Mouse (Mus musculus) midbrain, embryonic 14.5 days (tissue): ENCODE measurements at regions not wholly inside any gene's neighbourhood (a gene's known extent, or its start where the extent isn't known, plus 50 kb on each side); places are given as distances from the start of the nearest gene placed in this dataset.

Experiments
- ATAC-seq: fragments of 200-750 bp; cut with Nextera tagmentation; 2 replicates; pipeline ENCODE4 v1.8.0; 2017; ENCODE audit warnings: moderate number of reproducible peaks, moderate library complexity; ENCODE audit not compliant: low FRiP score, low TSS enrichment
- DNase-seq: peaks from one replicate; pipeline ENCODE4 v3.0.0-alpha.2; 2015
- H3K27ac ChIP-seq: fragments of 300-500 bp; sonication (generic); replicated peaks from 2 replicates; pipeline ENCODE4 v1.5.1; 2014; ENCODE audit warnings: mild to moderate bottlenecking, low read depth, low read length, moderate library complexity
- H3K27me3 ChIP-seq: fragments of 300-500 bp; sonication (generic); 2 replicates; pipeline ENCODE4 v1.6.1; 2014; ENCODE audit warnings: low read length, control low read depth, mixed read lengths; ENCODE audit not compliant: control insufficient read depth, insufficient read depth
- H3K36me3 ChIP-seq: fragments of 300-500 bp; sonication (generic); 2 replicates; pipeline ENCODE4 v1.6.1; 2014; ENCODE audit warnings: low read length, control low read depth; ENCODE audit not compliant: control insufficient read depth, insufficient read depth
- H3K4me1 ChIP-seq: fragments of 300-500 bp; sonication (generic); 2 replicates; pipeline ENCODE4 v1.6.1; 2014; ENCODE audit warnings: mild to moderate bottlenecking, antibody characterized with exemption, low read length, control low read depth; ENCODE audit not compliant: control insufficient read depth, insufficient read depth
- H3K4me2 ChIP-seq: fragments of 300-500 bp; sonication (generic); 2 replicates; pipeline ENCODE4 v1.6.1; 2014; ENCODE audit warnings: mild to moderate bottlenecking, low read length, moderate library complexity
- H3K4me3 ChIP-seq: fragments of 300-500 bp; sonication (generic); replicated peaks from 2 replicates; pipeline ENCODE4 v1.5.1; 2014; ENCODE audit warnings: low read depth, low read length
- H3K9ac ChIP-seq: fragments of 300-500 bp; sonication (generic); replicated peaks from 2 replicates; pipeline ENCODE4 v1.6.1; 2014; ENCODE audit warnings: mild to moderate bottlenecking, low read length, moderate library complexity
- H3K9me3 ChIP-seq: fragments of 300-500 bp; sonication (generic); 2 replicates; pipeline ENCODE4 v1.6.1; 2016; ENCODE audit warnings: low read length, control low read depth, mixed read lengths; ENCODE audit not compliant: control insufficient read depth
- WGBS: fragments of 180-500 bp; shearing (Covaris S2); extraction: QIAGEN DNeasy Blood & Tissue Kit; methylation state at CpG from one replicate; pipeline ENCODE4 v1.1.7; 2014; 5-methylcytosine and 5-hydroxymethylcytosine counted together

DNA sequence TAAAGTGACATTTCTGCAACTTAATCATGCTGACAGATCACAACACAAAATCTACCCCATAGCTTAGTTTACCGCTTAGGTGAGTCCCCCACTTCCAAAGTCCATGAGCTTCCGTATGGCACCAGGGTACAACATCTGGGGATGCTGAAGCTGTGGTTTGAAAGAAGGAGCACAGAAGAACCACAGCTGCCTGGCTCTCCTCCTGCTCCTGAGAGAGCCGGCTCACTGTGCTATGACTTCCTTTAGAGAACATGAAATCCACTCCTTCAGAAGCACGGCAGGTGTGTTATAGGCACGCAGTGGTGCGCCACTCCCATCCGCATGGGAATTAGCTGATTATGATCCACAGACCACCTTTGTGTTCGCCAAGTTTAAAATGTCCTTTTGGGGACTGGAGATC is 69.7 kb upstream of the Atl2 start:
- no peaks in the 10 kb centered on the region for H3K36me3 ChIP-seq
- ATAC-seq = no peak

DNA sequence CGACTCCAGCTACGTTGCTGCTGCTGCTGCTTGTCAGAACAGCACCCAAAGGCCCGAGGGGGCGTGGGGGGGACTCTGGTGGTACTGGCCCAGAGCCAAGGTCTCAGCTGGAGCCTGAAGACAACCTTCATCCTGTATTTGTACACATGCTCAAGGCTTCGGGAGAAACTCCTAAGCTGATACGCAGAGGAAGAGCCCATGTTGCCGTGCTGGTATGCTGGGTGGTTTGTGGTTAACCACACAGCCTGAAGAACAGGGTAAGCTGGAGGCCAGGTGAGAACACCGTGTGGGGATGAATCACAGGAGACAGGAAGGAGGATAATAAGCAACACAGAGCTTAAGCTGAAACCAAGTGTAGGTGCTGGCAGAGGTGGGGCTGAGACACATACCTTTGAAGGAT is 68.9 kb upstream of the Atl2 start:
- Histone ChIP-seq H3K4me2 (no peak overlapping the region), H3K27me3 (no peaks in the 10 kb centered on the region), H3K4me1 (no peaks in the 10 kb centered on the region), H3K36me3 (no peaks in the 10 kb centered on the region), H3K9me3 (no peaks in the 10 kb centered on the region), H3K4me3 (no peak overlapping the region), H3K27ac (no peak overlapping the region), H3K9ac (no peak overlapping the region)
- WGBS = 83% methylated on average over 8 of the region's 8 CpGs
- no peak for DNase-seq
- ATAC-seq = no peak

More for the DNA sequence above, 69.7 kb upstream of the Atl2 start:
- no peak overlapping the region for H3K9ac ChIP-seq
- 89% methylated on average over 8 of the region's 8 CpGs for WGBS
- no peak overlapping the region for H3K4me2 ChIP-seq
- H3K4me3 ChIP-seq = no peak overlapping the region
- no peaks in the 10 kb centered on the region for H3K9me3 ChIP-seq
- H3K27me3 ChIP-seq = no peaks in the 10 kb centered on the region
- no peaks in the 10 kb centered on the region for H3K4me1 ChIP-seq
- no peak overlapping the region for H3K27ac ChIP-seq
- no peak for DNase-seq

DNA sequence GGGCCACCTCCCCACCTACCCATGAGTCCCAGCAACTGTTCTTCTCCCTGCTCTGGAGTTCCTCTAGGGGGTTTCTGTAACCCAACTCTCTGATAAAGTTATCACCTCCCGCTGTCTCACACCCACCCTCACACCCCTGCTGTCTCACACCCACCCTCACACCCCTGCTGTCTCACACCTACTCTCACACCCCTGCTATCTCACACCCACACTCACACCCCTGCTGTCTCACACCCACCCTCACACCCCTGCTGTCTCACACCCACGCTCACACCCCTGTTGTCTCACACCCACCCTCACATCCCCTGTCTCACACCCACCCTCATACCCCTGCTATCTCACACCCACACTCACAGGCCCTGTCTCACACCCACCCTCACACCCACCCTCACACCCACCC is 67.4 kb upstream of the Atl2 start:
- Histone ChIP-seq H3K4me3 (no peak overlapping the region), H3K4me2 (no peak overlapping the region), H3K36me3 (no peaks in the 10 kb centered on the region), H3K4me1 (no peaks in the 10 kb centered on the region), H3K27me3 (no peaks in the 10 kb centered on the region), H3K9me3 (no peaks in the 10 kb centered on the region), H3K27ac (no peak overlapping the region), H3K9ac (no peak overlapping the region)
- DNase-seq = no peak
- 77% methylated on average over 2 of the region's 2 CpGs for WGBS
- ATAC-seq = no peak

DNA sequence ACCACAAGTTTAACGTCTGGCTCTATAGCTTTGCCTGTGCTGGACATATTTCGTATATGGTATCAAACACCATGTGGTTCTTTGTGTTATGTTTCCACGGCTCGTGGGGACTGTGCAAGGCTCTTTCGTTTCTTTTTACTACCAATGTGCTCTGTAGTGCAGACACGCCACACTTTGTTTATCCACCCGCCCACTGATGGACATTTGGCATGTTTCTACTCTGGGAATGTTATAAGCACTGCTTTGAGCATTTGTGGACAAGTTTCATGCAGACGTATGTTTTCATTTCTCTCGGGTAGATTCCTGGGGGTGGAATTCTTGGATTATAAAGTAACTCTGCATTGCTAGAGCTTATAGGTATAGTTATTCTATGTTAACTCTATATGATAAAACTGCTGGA is 65.5 kb upstream of the Atl2 start:
- ATAC-seq (no peak), DNase-seq (no peak)
- no peaks in the 10 kb centered on the region for H3K36me3 ChIP-seq
- no peak overlapping the region for H3K27ac ChIP-seq
- no peak overlapping the region for H3K4me3 ChIP-seq
- no peaks in the 10 kb centered on the region for H3K27me3 ChIP-seq
- H3K4me2 ChIP-seq = no peak overlapping the region
- H3K9me3 ChIP-seq = no peaks in the 10 kb centered on the region
- 85% methylated on average over 9 of the region's 9 CpGs for WGBS
- no peaks in the 10 kb centered on the region for H3K4me1 ChIP-seq
- H3K9ac ChIP-seq = no peak overlapping the region

DNA sequence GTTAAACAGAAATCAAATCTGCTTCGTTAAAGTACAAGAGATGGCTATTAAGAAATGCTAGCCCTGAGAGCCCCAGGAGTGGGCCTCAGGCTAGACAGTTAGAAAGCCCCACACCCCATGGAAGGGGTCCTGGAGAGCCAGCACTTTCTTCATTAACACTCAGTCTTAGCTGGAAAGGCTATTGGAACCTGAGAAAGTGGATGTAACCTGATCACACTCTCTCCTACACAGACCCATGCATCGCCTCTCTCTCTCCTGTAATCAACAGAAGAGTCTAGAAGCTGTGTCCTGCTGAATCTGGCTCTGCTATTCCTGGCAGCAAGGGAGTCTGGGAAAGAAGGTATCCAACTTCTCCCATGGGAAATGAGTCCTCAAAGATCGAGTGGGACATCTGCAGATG is 64.8 kb upstream of the Atl2 start:
- WGBS = 61% methylated on average over 3 of the region's 3 CpGs
- DNase-seq (no peak), ATAC-seq (no peak)
- H3K4me3 ChIP-seq = no peak overlapping the region
- no peaks in the 10 kb centered on the region for H3K36me3 ChIP-seq
- no peak overlapping the region for H3K4me2 ChIP-seq
- no peaks in the 10 kb centered on the region for H3K9me3 ChIP-seq
- no peak overlapping the region for H3K27ac ChIP-seq
- H3K27me3 ChIP-seq = no peaks in the 10 kb centered on the region
- no peak overlapping the region for H3K9ac ChIP-seq
- H3K4me1 ChIP-seq = no peaks in the 10 kb centered on the region

DNA sequence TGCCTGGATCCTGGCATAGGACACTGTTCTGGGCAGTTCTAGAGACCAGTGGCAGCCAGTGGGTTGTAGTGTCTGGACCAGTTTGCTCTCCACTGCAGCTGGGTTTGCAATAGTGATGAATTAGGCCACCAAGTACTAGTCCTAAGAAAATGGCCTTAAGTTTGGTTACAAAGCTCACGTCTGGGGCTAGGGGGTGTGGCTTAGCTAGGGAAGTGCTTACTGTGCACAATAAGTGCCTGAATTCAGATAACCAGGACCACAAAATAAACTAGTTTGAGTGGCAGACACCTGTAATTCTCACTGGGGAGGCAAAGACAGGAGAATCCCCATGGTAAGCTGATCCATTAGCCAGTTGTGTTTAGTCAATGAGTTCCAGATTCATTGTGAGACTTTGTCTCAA is 59.3 kb upstream of the Atl2 start:
- Histone ChIP-seq H3K36me3 (no peaks in the 10 kb centered on the region), H3K9ac (no peak overlapping the region), H3K4me1 (no peaks in the 10 kb centered on the region), H3K27ac (no peak overlapping the region), H3K4me2 (no peak overlapping the region), H3K9me3 (no peaks in the 10 kb centered on the region), H3K4me3 (no peak overlapping the region), H3K27me3 (no peaks in the 10 kb centered on the region)
- WGBS = 67% methylated on average over 1 of the region's 1 CpGs
- ATAC-seq (no peak), DNase-seq (no peak)

DNA sequence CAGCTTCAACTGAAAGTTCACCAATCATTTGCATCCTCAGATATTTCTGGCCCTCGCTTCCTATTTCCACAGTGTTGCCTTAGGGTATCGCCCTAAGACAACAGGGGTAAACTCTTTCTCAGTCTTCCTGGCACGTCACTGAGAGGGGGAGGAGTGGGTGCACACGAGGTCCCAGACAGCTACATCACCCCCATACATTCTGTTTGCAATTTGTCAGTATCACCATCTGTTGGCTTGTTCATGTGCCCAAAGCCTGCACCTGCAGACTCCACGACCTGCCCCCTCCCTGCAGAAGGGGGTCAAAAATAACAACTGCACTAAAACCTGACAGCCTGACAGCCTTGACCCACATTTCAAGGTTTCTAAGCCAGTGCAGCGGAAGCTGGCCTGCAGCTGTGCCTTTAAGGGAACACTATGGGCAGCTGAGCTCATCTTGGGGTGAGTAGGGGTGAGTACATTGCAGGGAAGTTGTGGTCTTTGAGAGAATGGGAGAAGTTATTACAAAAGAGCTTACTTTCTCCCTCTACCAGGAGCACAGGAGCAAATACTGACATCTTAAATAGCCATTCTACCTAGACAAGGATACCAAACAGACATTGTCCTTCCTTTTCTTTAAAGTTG is 58.8 kb upstream of the Atl2 start:
- no peak overlapping the region for H3K4me2 ChIP-seq
- no peak overlapping the region for H3K9ac ChIP-seq
- no peaks in the 10 kb centered on the region for H3K36me3 ChIP-seq
- DNase-seq (no peak), ATAC-seq (no peak)
- 74% methylated on average over 6 of the region's 6 CpGs for WGBS
- H3K4me3 ChIP-seq = no peak overlapping the region
- H3K4me1 ChIP-seq = no peaks in the 10 kb centered on the region
- no peak overlapping the region for H3K27ac ChIP-seq
- H3K27me3 ChIP-seq = no peaks in the 10 kb centered on the region
- no peaks in the 10 kb centered on the region for H3K9me3 ChIP-seq

DNA sequence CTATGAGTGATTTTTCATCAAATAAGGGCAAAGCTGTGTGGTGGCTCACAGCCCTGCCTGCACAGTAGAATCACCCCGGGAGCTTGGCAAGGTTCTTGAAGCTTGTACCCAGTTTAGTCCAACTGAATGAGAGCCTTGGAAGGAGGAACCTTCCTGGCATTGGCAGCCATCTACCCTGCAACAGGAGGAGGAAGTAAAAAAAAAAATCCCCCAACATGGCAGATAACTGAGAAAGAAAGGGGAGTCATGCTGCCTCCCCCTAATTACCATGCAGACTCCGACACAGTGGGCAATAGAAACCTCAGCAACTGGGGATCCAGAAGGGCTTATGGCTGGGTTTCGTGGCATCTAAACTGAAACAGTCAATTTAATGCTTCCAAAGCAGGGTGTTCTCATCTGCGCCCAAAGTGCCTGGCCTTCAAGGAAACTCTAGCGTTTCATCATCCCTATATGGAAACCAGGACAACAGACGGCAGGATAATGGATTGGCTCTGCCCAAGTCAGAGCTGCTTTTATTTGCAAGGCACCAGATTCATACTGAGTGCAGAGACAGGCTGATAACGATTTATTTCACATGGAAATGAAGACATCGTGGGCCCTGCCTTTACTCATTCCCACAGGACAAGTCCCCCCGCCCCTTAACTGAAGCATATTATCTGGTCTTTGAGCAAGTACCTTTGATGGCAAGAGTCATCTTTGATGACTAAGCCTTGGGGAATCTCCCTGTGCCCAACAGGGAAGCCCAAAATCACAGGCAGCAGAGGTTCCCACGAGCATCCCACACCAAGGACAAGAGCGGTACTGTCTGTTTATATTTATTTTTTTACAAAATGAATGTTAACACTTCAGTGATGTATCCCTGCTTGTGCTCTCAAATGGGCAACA is 52.9 kb upstream of the Atl2 start:
- H3K4me3 ChIP-seq = no peak overlapping the region
- H3K9me3 ChIP-seq = no peaks in the 10 kb centered on the region
- ATAC-seq = 0 out of 2 replicates have a peak, but pooled peaks have one; percentile 31
- no peaks in the 10 kb centered on the region for H3K27me3 ChIP-seq
- H3K4me1 ChIP-seq = peaks cover 7% of the 10 kb centered on the region
- peak; percentile 30 for DNase-seq
- no peaks in the 10 kb centered on the region for H3K36me3 ChIP-seq
- H3K27ac ChIP-seq = no peak overlapping the region; the same call in 1 of the 2 replicates
- H3K4me2 ChIP-seq = no peak overlapping the region
- 38% methylated on average over 11 of the region's 11 CpGs for WGBS
- no peak overlapping the region for H3K9ac ChIP-seq
